Mouse (Mus musculus) kidney, embryonic 14.5 days (tissue): ENCODE measurements around the gene Fblim1. TPM values are rescaled to one million over a fixed set of nuclear protein-coding genes. Genes with fewer than 3 reads are reported as not detected.

ENCODE experiments used
- ATAC-seq: fragments of 200-750 bp; cut with Nextera tagmentation; 2 replicates; pipeline ENCODE4 v1.8.0; 2017; ENCODE audit warnings: moderate number of reproducible peaks, mild to moderate bottlenecking, moderate TSS enrichment, moderate library complexity; ENCODE audit not compliant: low FRiP score, low TSS enrichment
- H3K27ac ChIP-seq: fragments of 300-500 bp; sonication (generic); 2 replicates; pipeline ENCODE4 v1.5.1; 2014; ENCODE audit warnings: low read depth, mild to moderate bottlenecking, low read length, moderate library complexity, mixed read lengths
- H3K27me3 ChIP-seq: fragments of 300-500 bp; sonication (generic); 2 replicates; pipeline ENCODE4 v1.6.1; 2014; ENCODE audit warnings: mild to moderate bottlenecking, low read length; ENCODE audit not compliant: control insufficient read depth, insufficient read depth
- H3K36me3 ChIP-seq: fragments of 300-500 bp; sonication (generic); 2 replicates; pipeline ENCODE4 v1.6.1; 2014; ENCODE audit warnings: low read length, mixed read lengths; ENCODE audit not compliant: control insufficient read depth, insufficient read depth
- H3K4me1 ChIP-seq: fragments of 300-500 bp; sonication (generic); 2 replicates; pipeline ENCODE4 v1.6.1; 2014; ENCODE audit warnings: low read length, mixed read lengths; ENCODE audit not compliant: control insufficient read depth, insufficient read depth
- H3K4me2 ChIP-seq: fragments of 300-500 bp; sonication (generic); replicated peaks from 2 replicates; pipeline ENCODE4 v1.6.1; 2014; ENCODE audit warnings: low read depth, mild to moderate bottlenecking, low read length
- H3K4me3 ChIP-seq: fragments of 300-500 bp; sonication (generic); 2 replicates; pipeline ENCODE4 v1.5.1; 2014; ENCODE audit warnings: mild to moderate bottlenecking, low read length
- H3K9ac ChIP-seq: fragments of 300-500 bp; sonication (generic); 2 replicates; pipeline ENCODE4 v1.6.1; 2014; ENCODE audit warnings: low read depth, mild to moderate bottlenecking, low read length, moderate library complexity
- H3K9me3 ChIP-seq: fragments of 300-500 bp; sonication (generic); 2 replicates; pipeline ENCODE4 v1.6.1; 2016; ENCODE audit warnings: low read length; ENCODE audit not compliant: control insufficient read depth
- WGBS: fragments of 180-500 bp; shearing (Covaris S2); extraction: QIAGEN DNeasy Blood & Tissue Kit; methylation state at CpG from one replicate; pipeline ENCODE4 v1.1.7; 2014; 5-methylcytosine and 5-hydroxymethylcytosine counted together
- polyA plus RNA-seq: library from polyadenylated mRNA; unstranded; fragments of >200 nt; fragmentation: Nextera tagmentation; extraction: Ambion mirVana; gene quantifications from 2 replicates; pipeline ENCODE4 v1.2.1, GENCODE M21; 2014

Gene Fblim1
- polyA plus RNA-seq, 1 experiment from 2014 or later = 71.3 TPM

GRCm38 (mm10) chr4:141631250-141631649 lies 25.4 kb upstream of the Fblim1 start:
- peaks cover 83% of the 10 kb centered on the region for H3K36me3 ChIP-seq
- no peak overlapping the region for H3K4me3 ChIP-seq
- no peaks in the 10 kb centered on the region for H3K4me1 ChIP-seq
- H3K27me3 ChIP-seq = no peaks in the 10 kb centered on the region
- no peak overlapping the region for H3K4me2 ChIP-seq
- H3K9ac ChIP-seq = no peak overlapping the region
- 92% methylated on average over 20 of the region's 20 CpGs for WGBS
- no peaks in the 10 kb centered on the region for H3K9me3 ChIP-seq
- ATAC-seq = no peak
- no peak overlapping the region for H3K27ac ChIP-seq

GRCm38 (mm10) chr4:141630021-141630420 lies 24.1 kb upstream of the Fblim1 start:
- H3K4me1 ChIP-seq = no peaks in the 10 kb centered on the region
- H3K27ac ChIP-seq = no peak overlapping the region
- H3K27me3 ChIP-seq = no peaks in the 10 kb centered on the region
- no peaks in the 10 kb centered on the region for H3K9me3 ChIP-seq
- WGBS = 86% methylated on average over 11 of the region's 11 CpGs
- ATAC-seq = no peak
- H3K4me3 ChIP-seq = no peak overlapping the region
- no peak overlapping the region for H3K4me2 ChIP-seq
- H3K9ac ChIP-seq = no peak overlapping the region
- H3K36me3 ChIP-seq = peaks cover 80% of the 10 kb centered on the region

- Histone ChIP-seq H3K4me1 (no peaks in the 10 kb centered on the region), H3K27ac (no peak overlapping the region), H3K27me3 (no peaks in the 10 kb centered on the region), H3K4me3 (no peak overlapping the region), H3K4me2 (no peak overlapping the region), H3K9ac (no peak overlapping the region), H3K36me3 (peaks cover 71% of the 10 kb centered on the region), H3K9me3 (no peaks in the 10 kb centered on the region)
- no peak for ATAC-seq
- 88% methylated on average over 14 of the region's 14 CpGs for WGBS
These were observed 22.8 kb upstream of the Fblim1 start for GRCm38 (mm10) chr4:141628661-141629060.

DNA sequence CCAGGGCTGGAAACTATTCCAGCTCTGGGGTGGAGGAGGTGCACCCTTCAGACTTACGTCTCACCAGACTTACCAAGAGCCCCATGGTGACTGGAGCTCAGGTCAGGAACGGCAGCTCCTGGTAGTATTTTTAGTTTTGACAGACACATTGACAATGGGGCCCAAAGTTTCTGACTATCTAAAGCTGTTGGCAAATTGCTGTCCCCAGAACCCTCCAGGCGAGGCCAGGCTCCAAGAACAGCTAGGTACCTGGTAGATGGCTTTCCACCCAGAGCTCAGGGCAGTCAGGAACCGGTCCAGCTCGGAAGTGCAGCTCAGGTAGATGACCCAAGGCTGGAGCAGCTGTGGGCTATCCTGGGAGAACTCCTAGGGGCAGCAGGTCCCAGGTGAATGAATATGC lies 21.6 kb upstream of the Fblim1 start:
- no peaks in the 10 kb centered on the region for H3K27me3 ChIP-seq
- H3K4me3 ChIP-seq = no peak overlapping the region
- H3K4me2 ChIP-seq = no peak overlapping the region
- H3K4me1 ChIP-seq = no peaks in the 10 kb centered on the region
- H3K36me3 ChIP-seq = peaks cover 63% of the 10 kb centered on the region
- WGBS = 89% methylated on average over 5 of the region's 5 CpGs
- ATAC-seq = no peak
- H3K9ac ChIP-seq = no peak overlapping the region
- no peaks in the 10 kb centered on the region for H3K9me3 ChIP-seq
- no peak overlapping the region for H3K27ac ChIP-seq

DNA sequence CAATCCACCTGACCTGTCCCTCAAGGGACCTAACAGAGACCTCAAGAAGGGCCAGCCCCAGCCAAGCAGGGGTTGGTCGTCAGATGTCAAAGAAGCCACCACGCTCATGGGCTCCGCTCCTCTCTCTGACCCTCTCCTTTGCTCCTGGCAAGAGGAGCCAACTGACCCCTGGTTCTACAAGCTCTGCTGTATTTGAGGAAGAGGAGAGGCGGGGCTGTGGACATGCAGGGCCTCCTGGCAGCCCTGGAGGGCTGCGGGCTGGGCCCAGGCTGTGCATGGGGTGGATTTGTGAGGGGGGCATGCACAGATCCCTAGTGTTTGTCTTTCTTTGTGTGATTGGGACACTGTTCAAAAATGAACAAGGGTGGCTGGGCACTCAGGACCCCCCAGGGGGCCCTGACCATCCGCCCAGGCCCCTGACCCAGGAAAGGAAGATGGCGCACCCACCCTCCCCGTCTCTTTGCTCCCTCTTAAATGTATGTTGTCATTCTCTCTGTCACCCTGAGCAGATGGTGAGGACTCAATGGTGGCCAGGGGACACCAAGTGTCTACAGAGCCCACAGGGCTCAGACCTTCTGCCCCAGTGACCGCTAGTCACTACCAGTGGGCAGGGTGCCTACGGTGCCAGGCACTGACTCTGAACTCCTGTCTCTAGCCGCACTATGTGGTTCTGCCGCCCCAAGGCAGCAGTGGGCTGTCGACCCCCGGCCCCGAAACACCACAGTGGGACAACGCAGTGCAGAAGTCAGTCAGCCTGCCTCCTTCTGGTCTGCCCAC lies 20.1 kb upstream of the Fblim1 start:
- no peak overlapping the region for H3K4me3 ChIP-seq
- no peaks in the 10 kb centered on the region for H3K27me3 ChIP-seq
- H3K9ac ChIP-seq = no peak overlapping the region
- H3K36me3 ChIP-seq = peaks cover 47% of the 10 kb centered on the region
- ATAC-seq = no peak
- no peak overlapping the region for H3K4me2 ChIP-seq
- H3K9me3 ChIP-seq = no peaks in the 10 kb centered on the region
- H3K27ac ChIP-seq = no peak overlapping the region
- 90% methylated on average over 16 of the region's 16 CpGs for WGBS
- no peaks in the 10 kb centered on the region for H3K4me1 ChIP-seq

DNA sequence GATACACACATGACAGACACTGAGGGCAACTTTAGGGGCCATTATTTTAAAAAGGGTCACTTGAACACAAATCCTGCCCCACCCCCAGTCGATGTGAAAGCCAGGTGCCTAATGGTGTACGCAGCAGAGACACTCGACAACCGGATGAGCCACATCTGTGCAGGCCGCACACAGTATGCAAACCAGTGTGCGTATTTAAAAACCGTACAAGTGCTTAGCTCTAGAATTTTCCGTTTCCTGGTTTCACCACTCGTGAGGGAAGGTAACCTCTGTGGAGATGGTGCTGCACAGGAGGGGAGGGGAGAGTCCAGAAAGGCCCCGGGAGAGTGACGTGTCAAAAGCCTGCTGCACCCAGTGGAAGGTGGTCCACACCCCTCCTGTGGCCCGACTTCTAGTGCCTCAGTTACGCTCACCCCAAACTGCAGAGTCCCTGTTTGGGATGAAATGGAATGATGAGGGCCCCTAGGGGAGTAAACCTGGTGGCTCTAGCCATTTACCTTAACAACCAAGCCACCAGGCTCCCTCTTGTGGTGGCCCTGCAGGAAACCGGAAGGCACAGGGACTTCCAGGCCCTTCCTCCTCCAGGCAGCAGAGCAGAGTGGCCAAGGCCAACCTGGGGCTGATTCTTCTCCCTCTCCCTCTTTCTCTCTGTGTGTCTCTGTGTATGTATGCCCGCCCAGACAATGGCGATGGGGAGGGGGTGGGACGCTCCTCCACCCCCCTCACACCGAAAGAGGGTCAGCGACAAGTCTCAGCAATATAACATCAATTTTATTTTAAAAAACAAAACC lies 19.3 kb upstream of the Fblim1 start:
- ATAC-seq = no peak
- Histone ChIP-seq H3K27me3 (no peaks in the 10 kb centered on the region), H3K9ac (no peak overlapping the region), H3K9me3 (no peaks in the 10 kb centered on the region), H3K4me1 (no peaks in the 10 kb centered on the region), H3K4me3 (no peak overlapping the region), H3K27ac (no peak overlapping the region), H3K4me2 (no peak overlapping the region), H3K36me3 (peaks cover 39% of the 10 kb centered on the region)
- 76% methylated on average over 19 of the region's 19 CpGs for WGBS

DNA sequence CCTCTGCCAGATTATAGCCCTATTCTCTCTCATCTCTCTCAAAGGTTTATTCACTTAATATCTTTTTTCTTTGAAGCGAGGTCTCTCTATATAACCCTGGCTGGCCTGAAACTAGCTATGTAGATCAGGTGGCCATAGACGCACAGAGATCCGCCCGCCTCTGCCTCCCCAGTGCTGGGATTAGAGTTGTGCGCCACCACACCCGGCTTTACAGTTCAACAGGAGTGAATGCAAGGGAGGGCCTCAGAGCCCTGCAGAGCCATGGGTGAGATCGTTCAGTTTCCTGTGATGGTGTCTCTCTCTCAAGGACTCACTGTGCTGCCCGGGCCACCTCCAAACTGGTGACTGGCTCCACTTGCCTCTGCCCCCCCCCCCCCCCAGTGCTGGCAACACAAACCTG lies 18.2 kb upstream of the Fblim1 start:
- Histone ChIP-seq H3K27ac (no peak overlapping the region; the same call in 1 of the 2 replicates), H3K9ac (no peak overlapping the region), H3K4me2 (no peak overlapping the region), H3K9me3 (no peaks in the 10 kb centered on the region), H3K4me1 (no peaks in the 10 kb centered on the region), H3K27me3 (no peaks in the 10 kb centered on the region), H3K36me3 (peaks cover 29% of the 10 kb centered on the region), H3K4me3 (no peak overlapping the region)
- no peak for ATAC-seq
- 91% methylated on average over 8 of the region's 8 CpGs for WGBS

DNA sequence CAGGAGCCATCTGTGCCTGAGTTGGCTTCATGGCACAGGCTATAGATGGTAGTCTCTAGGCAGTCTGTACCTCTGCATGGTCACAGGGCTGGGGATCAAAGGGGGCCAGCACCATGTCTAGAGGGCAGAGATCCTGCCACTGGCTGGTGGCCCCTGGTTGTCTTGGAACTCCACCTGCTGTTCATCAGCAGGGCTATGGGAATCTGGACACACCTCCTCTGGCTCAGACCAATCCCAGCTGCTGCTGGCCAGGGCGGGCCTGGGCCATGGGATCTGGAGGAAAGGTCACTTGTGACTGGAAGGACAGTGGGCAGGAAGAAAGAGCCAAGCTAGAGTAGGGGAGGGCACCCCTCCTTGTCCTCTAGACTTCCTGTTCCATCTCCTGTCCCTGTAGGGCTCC lies 17.8 kb upstream of the Fblim1 start, which contains the start of gene Slc25a34:
Slc25a34 (minus strand) TSS at position 156 of the 400 bp plus-strand sequence.
- no peak within 1 kb of the TSS for H3K9ac ChIP-seq
- no peaks in the 10 kb centered on the region for H3K27me3 ChIP-seq
- ATAC-seq = peak; percentile 46; the same call in 1 of the 2 replicates
- H3K9me3 ChIP-seq = no peaks in the 10 kb centered on the region
- peaks cover 24% of the 10 kb centered on the region for H3K36me3 ChIP-seq
- no peak within 1 kb of the TSS for H3K4me2 ChIP-seq
- no peak within 1 kb of the TSS; the same call in 1 of the 2 replicates for H3K27ac ChIP-seq
- 21% methylated on average over 1 of the region's 1 CpGs for WGBS
- no peak within 1 kb of the TSS for H3K4me3 ChIP-seq
- H3K4me1 ChIP-seq = no peaks in the 10 kb centered on the region

DNA sequence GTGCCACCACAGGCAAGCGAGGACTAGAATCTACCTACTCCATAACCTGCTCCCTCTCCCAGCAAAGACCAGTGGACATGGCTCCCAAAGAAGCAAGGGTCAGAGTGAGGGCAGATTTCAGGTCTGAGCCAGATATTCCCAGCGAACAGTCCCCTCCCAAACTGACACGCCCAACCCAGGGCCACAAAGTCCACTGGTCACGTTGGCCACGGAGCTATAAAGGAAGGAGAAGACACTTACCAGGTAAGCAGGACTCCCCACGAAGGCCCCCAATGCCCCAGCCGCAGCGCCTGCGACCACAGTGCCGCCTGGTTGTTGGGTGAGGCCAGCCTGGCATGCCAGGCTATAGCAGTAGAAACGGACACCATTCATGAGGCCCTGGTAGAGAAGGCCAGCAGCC lies 17.1 kb upstream of the Fblim1 start:
- Histone ChIP-seq H3K27me3 (no peaks in the 10 kb centered on the region), H3K27ac (no peak overlapping the region), H3K4me3 (no peak overlapping the region), H3K9ac (no peak overlapping the region), H3K9me3 (no peaks in the 10 kb centered on the region), H3K4me2 (no peak overlapping the region), H3K4me1 (peaks cover 2% of the 10 kb centered on the region), H3K36me3 (peaks cover 18% of the 10 kb centered on the region)
- ATAC-seq = no peak
- WGBS = 84% methylated on average over 11 of the region's 11 CpGs
